Comparison of ENCODE assay signal across 20 mouse cellular contexts in genomic region chr4:126090848-126091124, GRCm38 (mm10).
"Had no signal": no experiment of that assay in that cellular context is flagged by ENCODE, and none has a peak within 500 bp of the region (broad histone marks: within the 10 kb centered on the region; RNA-seq: fewer than 3 reads in every experiment).

No protein-coding gene starts in this region.

- ATAC-seq: forebrain, postnatal 0 days; hindbrain, postnatal 0 days had no signal

- H3K36me3 ChIP-seq: heart, embryonic 13.5 days; heart, embryonic 15.5 days; kidney, embryonic 15.5 days had no signal

- H3K27ac ChIP-seq: heart, adult 2 months; heart, embryonic 13.5 days; heart, embryonic 15.5 days; hindbrain, embryonic 13.5 days; hindbrain, embryonic 15.5 days; hindbrain, postnatal 0 days; kidney, embryonic 15.5 days; kidney, postnatal 0 days; limb, embryonic 12.5 days had no signal

- H3K9ac ChIP-seq: forebrain, postnatal 0 days; heart, embryonic 13.5 days; heart, embryonic 15.5 days; hindbrain, embryonic 13.5 days; hindbrain, embryonic 15.5 days; kidney, embryonic 15.5 days; limb, embryonic 12.5 days had no signal

- H3K27me3 ChIP-seq: heart, embryonic 13.5 days; heart, embryonic 15.5 days; hindbrain, embryonic 13.5 days; hindbrain, embryonic 15.5 days; kidney, embryonic 15.5 days; limb, embryonic 12.5 days had no signal

- H3K4me2 ChIP-seq: heart, embryonic 11.5 days; heart, embryonic 13.5 days; heart, embryonic 15.5 days; hindbrain, embryonic 13.5 days; hindbrain, embryonic 15.5 days; kidney, embryonic 15.5 days; limb, embryonic 12.5 days had no signal

- DNase-seq: forebrain, postnatal 0 days; gastrocnemius, postnatal 14 days; gastrocnemius, postnatal 36 days; heart, adult 11 months; heart, adult 2 months; heart, postnatal 14 days; heart, postnatal 36 days; kidney, postnatal 14 days; layer of hippocampus, adult 9-11 months; layer of hippocampus, postnatal 36 days; left cerebral cortex, postnatal 4 days had no signal

- H3K4me3 ChIP-seq: heart, adult 2 months; heart, embryonic 13.5 days; heart, embryonic 15.5 days; hindbrain, embryonic 13.5 days; hindbrain, embryonic 15.5 days; kidney, embryonic 15.5 days; limb, embryonic 12.5 days had no signal

- H3K4me1 ChIP-seq: hindbrain, embryonic 13.5 days; hindbrain, embryonic 15.5 days; limb, embryonic 12.5 days had no signal

- H3K9me3 ChIP-seq: heart, embryonic 13.5 days; heart, embryonic 15.5 days; hindbrain, embryonic 13.5 days; hindbrain, embryonic 15.5 days; kidney, embryonic 15.5 days; limb, embryonic 12.5 days had no signal
